ENCODE assay signal across 8 mouse cellular contexts in the genomic region with DNA sequence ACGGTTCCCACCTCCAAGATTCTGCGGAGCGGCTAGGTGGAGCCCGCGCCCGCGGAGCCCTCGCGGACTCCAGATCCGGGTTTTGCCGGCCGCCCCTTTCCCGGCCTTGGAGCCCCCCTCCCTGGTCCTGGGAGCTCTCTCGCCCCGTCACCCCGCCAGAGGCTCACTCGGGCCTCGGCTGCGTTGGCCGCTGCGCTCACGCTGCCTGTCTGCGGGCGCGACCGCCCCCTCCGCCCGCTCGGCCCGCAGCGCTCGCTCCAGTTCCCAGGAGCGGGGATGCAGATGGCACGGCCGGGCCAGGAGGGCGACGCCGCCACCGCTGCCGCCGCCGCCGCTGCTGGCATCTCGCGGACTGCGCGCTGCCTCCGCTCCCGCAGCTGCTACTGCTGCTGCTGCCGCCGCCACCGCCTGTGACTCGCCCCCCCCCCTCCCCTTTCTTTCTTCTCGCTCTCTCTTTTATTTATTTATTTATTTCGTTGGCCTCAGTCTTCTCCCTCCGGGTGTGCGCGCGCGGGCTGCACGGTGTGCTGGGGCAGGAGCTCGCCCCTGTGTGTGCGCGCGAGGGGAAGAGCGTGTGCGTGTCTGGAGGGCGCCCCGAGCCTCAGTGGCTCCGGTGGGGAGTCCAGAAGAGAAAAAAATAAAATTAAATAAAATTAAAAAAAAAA. TPM values are rescaled to one million over a fixed set of nuclear protein-coding genes. Genes with fewer than 3 reads are reported as not detected.
A peak's percentile ranks its signal among the peaks of the same experiment; 100 is the strongest.
DNase-seq lines count a peak whose midpoint lies in the region; ATAC-seq lines count a peak whose summit lies in the region.

A gene (plus strand): TSS at position 549 of the 665 bp plus-strand sequence.

- H3K9me3 ChIP-seq in hindbrain, embryonic 12.5 days (replicated peaks), result no peaks in the 10 kb centered on the region

- under 1% methylated on average over 62 of the region's 70 CpGs for WGBS in hindbrain, embryonic 12.5 days

- peak; percentile 71 for DNase-seq in adrenal gland, adult 2 months
- peak; percentile 92 to 95 for DNase-seq in cerebellum, postnatal 14 days
- DNase-seq in frontal cortex, postnatal 25 days (ENCODE audit: low spot score in 2 of 2), result peak; percentile 63 to 68
- DNase-seq in left cerebral cortex, adult 18-20 months (ENCODE audit: low spot score in 2 of 2), result peak; percentile 73 to 78
- DNase-seq in lung, postnatal 14 days, result peak; percentile 75
- DNase-seq in right cerebral cortex, adult 18-20 months, result peak; percentile 86

- peak; percentile 90 for ATAC-seq in hindbrain, embryonic 12.5 days (ENCODE audit: low FRiP score)
- no peak for ATAC-seq in CD4-positive, CD25-positive, alpha-beta regulatory T cell, adult 4 months

- no peaks in the 10 kb centered on the region for H3K27me3 ChIP-seq in hindbrain, embryonic 12.5 days

- peak within 1 kb of the TSS; percentile 99 for H3K27ac ChIP-seq in hindbrain, embryonic 12.5 days

- peak within 1 kb of the TSS; percentile 81 for H3K4me3 ChIP-seq in hindbrain, embryonic 12.5 days

- peak within 1 kb of the TSS; percentile 89 for H3K4me2 ChIP-seq in hindbrain, embryonic 12.5 days (replicated peaks)

- no peaks in the 10 kb centered on the region for H3K36me3 ChIP-seq in hindbrain, embryonic 12.5 days

- peak within 1 kb of the TSS; percentile 94 for H3K9ac ChIP-seq in hindbrain, embryonic 12.5 days

- H3K4me1 ChIP-seq in hindbrain, embryonic 12.5 days, result peaks cover 14% of the 10 kb centered on the region

RNA-seq across cellular contexts. Expression of the gene that starts here (rescaled TPM):
- total RNA-seq in adrenal gland, adult 2 months (2021), result 1 to 10 TPM; 3.1 to 3.4 TPM
- 1.2 and 1.7 TPM in 2 replicates for polyA plus RNA-seq in adrenal gland, adult 2 months (2012; rRNA removed)
- 49.4 and 54.9 TPM in 2 replicates for polyA plus RNA-seq in hindbrain, embryonic 12.5 days (2016; fragmentation: Nextera tagmentation; extraction: Ambion mirVana)
- 100 to 1,000 TPM; 183 to 200 TPM for total RNA-seq in left cerebral cortex, adult 18-20 months (2021)
- under 1 TPM in 1 of 2 experiments, not detected in 1; 0.55 TPM for polyA plus RNA-seq in CD4-positive, CD25-positive, alpha-beta regulatory T cell, adult 4 months (2017; shearing (Covaris generic))

Comparison
In these comparisons a context has a peak if more than half of its experiments do, and no peak if none do; other contexts are left out.
1. RNA of the gene that starts here (total RNA-seq): 183 to 200 TPM in left cerebral cortex, adult 18-20 months; 3.1 to 3.4 TPM in adrenal gland, adult 2 months; every median in the first group is over 10 times any median in the second.
2. RNA of the gene that starts here (polyA plus RNA-seq): 49.4 to 54.9 TPM in hindbrain, embryonic 12.5 days; 1.2 to 1.7 TPM in adrenal gland, adult 2 months and 0.55 TPM in CD4-positive, CD25-positive, alpha-beta regulatory T cell, adult 4 months; every median in the first group is over 10 times any median in the second.
3. Peak in every context shown above with its lines, with median percentiles within 50 percentile points of each other: DNase-seq.